Mouse (Mus musculus) naive thymus-derived CD4-positive, alpha-beta T cell, adult 2 months (primary cell): Measurements from ENCODE around the gene Ehmt1.
A peak's percentile ranks its signal among the peaks of the same experiment; 100 is the strongest.

Experiments
- DNase-seq: peaks from one replicate; pipeline ENCODE4 v3.0.0-alpha.2; 2011; ENCODE audit warnings: low read depth

Ehmt1 gene

DNA sequence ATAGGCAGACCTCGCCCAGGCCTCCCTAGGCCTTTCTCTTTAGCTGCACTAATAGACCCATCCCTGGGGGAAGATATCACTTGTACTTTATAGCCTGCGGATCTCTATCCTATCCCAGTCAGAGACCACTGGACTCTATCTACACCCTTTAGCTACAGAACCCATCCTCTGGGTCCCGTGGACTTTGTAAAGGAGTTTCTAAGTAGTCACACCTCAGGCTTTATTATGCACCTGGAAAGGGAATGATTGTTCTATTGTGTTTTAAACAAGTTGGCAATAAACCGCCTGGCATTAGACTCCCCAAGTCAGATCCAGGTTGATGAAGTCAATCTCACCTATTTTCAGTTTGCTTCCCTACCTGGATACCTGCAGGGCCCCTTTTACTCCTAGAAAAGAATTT is 7.2 kb downstream of the Ehmt1 start:
- DNase-seq = no peak

GRCm38 (mm10) chr2:24910481-24910880 is 8.9 kb downstream of the Ehmt1 start:
- no peak for DNase-seq

DNA sequence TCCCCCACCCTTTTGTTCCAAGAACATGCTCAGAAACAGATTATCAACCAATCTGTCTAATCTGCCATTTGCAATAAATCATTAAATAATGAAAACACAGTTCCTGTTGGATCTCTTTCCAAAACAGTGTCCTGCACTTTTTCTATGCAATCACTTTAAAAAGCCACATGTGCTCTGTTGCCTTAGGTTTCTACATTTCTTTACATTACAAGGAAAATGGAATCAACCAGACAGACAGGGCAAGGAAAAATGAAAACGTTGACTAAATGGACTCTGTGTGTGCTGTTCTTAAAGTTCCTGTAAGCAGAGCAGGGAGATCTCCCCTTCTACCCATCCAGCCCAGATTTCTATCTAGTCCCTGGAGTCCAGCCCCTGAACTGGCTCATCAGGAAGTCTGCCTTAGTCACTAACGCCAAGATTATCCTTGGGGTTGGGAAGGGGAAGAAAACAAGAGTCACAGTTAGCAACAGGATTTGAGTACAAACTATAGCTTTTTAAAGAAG is 13.7 kb downstream of the Ehmt1 start:
- no peak for DNase-seq

DNA sequence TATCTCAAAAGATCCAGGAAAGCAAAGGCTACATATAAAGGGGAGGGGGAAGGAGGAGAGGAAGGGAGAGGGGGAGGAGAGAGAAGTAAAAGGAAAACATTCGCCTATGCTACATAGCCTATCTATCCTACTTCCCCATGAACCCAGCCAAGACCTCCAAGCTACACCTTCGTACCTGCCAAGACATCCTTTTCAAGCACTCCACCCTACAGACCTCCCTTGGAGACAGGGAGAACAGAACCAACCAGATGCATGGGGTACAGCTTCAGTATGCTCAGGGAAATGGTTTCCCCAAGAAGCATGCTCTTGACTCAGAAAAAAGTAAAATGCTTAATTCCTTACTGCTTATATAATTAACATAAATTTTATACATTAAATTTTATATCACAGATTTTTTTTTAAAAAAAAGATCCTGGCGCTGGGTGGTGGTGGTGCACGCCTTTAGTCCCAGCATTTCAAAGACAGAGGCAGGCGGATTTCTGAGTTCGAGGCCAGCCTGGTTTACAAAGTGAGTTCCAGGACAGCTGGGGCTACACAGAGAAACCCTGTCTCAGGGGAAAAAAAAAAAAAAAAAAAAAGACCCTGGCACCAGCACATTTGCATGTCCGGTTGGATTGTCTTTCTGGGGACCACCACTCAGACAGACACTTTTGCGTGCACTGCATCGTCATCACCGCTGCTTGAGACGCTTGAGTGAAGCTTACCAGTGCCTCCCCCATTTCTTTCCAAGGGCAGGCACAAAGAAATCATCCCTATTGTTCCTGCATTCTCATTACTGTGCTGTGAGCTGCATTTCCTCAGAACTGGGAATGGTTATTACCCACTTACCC is 14.4 kb downstream of the Ehmt1 start:
- DNase-seq = no peak

DNA sequence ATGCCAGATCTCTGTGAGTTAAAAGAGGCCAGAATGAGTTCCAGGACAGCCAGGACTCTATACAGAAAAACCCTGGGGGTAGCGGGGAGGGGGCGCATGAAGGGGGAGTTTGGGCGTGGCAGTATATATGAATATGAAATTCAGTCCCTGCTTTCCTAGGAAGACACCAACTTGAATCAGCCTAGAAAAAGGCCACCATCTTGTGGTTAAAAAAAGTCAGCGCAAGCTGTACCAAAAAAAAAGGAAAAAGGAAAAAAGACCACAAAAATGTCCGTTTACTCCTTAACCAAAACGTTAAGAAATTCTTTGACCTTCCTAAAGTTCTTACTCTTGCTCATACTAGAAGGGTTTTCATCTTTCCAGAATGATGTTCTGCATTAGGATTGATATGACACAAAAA is 16.4 kb downstream of the Ehmt1 start:
- no peak for DNase-seq

DNA sequence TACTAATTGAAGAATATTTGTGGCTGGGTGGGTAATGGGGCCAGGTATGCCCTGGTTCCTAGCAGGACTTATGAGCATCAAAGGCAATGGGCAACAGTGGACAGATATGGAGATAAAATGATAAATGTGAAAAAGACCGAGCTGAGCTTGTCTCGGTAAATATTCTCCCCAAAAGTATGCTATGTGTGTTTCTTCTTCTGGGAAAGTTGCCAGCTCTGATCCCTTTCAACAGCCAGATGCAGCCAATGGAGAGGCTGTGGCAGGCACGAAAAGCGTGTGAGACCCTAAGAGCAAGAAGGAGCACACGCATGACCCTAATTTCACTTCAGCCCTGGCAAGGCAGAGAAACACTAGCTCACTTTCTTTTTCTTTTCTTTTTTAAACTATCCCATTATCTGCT is 18.4 kb downstream of the Ehmt1 start:
- DNase-seq = no peak

DNA sequence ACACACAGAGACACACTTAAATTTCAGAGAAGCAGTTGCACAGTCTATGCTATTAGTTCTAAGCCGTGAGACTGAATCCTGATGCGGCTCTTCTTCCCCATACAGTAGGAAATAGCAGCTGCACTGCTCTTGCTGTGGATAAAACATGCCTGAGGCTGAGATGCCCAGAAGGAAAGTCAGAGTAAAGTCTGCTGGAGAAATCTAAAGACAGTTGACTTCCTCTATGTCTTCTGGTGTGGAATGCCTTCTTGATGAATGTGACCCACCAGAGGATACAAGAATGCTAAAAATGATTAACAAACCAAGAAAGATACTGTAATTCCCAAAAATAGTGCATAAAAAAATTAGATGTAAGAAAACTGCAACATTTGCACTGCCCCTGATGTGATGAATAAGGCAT is 20.1 kb downstream of the Ehmt1 start:
- DNase-seq = no peak

DNA sequence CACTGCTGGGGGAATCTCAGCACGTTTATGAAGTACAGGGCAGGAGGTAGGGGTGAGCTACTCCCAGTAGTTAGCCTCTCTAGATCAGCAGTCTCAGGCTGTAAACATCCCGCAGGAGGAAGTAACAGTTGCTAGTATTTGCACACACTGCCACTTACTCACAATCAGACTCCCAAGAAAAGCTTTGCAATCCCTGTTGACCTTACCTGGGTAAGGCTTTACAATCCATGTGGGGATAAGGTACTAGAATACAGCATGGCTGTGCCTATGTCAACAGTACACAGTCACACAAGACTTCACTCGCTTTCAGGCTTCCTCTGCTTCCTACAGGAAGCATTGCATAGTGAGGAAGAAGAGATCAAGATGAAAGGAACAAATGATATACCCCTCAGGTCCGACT is 22.7 kb downstream of the Ehmt1 start:
- DNase-seq = no peak

GRCm38 (mm10) chr2:24894211-24894610 is 25.2 kb downstream of the Ehmt1 start:
- no peak for DNase-seq

- DNase-seq = no peak
These were observed 27.1 kb downstream of the Ehmt1 start for GRCm38 (mm10) chr2:24892318-24892717.

GRCm38 (mm10) chr2:24890541-24891447 is 28.6 kb downstream of the Ehmt1 start:
- no peak for DNase-seq

GRCm38 (mm10) chr2:24888895-24889294 is 30.5 kb downstream of the Ehmt1 start:
- DNase-seq = peak; percentile 15

DNA sequence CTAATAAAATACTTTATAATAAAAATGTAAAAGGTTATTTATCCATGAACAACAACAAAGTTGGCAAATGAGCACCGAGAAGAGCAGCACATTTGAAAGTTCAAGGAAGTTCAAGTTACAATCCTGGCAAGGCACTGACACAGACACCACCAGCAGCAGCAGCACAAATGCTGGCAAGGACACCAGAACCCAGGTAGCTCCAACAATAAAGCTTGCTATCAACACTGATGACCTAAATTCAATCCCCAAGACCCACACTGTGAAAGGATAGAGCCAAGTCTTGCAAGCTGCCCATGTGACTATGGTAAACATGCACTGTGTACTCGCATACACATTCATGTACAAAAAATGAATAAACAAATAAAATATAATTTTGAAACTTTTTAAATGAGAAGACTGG is 38.7 kb downstream of the Ehmt1 start:
- DNase-seq = no peak

GRCm38 (mm10) chr2:24870952-24871351 is 48.5 kb downstream of the Ehmt1 start:
- no peak for DNase-seq

DNA sequence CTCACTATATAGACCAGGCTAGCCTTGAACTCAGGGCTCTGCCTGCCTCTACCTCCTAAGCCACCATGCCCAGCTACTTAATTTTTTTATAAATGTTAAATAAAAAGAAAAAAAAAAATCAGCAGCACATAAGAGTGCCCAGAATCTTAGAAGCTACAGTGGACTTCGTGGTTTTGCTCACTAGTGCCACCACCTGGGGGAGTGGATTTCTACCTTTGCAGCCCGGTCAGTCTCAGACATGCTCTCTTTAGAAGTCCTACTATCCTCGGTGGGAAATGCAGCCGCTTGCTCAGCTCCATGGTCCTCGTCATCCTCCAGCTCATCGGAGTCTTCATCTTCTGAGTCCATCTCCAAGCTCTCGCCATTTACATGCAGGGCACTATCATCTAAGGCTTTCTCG is 56.4 kb downstream of the Ehmt1 start:
- DNase-seq = peak; percentile 9

- peak; percentile 57 for DNase-seq
These were observed 67.0 kb downstream of the Ehmt1 start for GRCm38 (mm10) chr2:24852408-24852807.

- no peak for DNase-seq
These were observed 72.9 kb downstream of the Ehmt1 start for GRCm38 (mm10) chr2:24846557-24846956.

- no peak for DNase-seq
These were observed 74.2 kb downstream of the Ehmt1 start for GRCm38 (mm10) chr2:24845256-24845655.

DNA sequence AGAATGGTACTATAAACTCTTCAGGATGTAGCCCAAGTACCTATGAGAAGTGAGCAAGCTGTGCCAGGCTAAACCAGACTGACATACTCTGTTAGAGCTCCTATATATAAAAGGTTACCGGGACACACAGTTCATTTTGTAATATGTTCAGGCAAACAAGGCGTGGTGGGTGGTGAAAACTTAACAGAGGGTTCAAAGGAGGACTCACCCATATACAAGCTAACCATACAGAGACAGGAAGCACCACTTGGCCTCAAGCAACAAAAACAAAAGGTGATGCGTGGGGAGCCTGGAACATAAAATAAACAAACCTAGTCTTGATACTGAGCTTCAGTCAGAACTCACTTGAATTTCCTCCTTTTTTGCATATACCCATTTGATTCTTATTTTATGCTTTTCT is 88.8 kb downstream of the Ehmt1 start:
- peak; percentile 13 for DNase-seq

- no peak for DNase-seq
These were observed 109.7 kb downstream of the Ehmt1 start for GRCm38 (mm10) chr2:24809746-24810145.

DNA sequence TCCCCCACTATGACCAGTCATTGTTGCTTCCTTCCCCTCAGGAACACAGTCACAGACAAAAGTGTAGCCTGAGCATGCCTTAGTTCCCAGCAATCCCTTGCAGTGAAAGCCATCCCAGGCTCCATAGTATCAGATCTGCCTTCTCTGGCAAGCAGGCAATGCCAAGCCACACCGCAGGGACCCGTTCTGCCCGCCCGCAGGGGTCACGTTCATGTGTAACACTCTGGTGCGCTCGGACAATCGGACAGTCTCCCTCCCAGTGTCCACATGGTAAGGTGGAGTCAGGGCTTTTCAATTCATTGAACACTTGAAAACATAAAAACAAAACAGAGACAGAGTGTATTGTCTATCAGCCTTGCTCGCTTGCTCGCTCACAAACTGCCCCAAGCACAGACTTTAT is 111.7 kb downstream of the Ehmt1 start:
- no peak for DNase-seq

- no peak for DNase-seq
These were observed 112.4 kb downstream of the Ehmt1 start for GRCm38 (mm10) chr2:24807036-24807435.

GRCm38 (mm10) chr2:24806143-24806542 is 113.3 kb downstream of the Ehmt1 start:
- DNase-seq = no peak
